Comparison of ENCODE assay signal across 28 mouse cellular contexts in genomic region chr9:14590666-14591065, GRCm38 (mm10). TPM values are rescaled to one million over a fixed set of nuclear protein-coding genes. Genes with fewer than 3 reads are reported as not detected.
DNase-seq lines count a peak whose midpoint lies in the region; ATAC-seq and TF ChIP-seq lines count a peak whose summit lies in the region.
"Had no signal": no experiment of that assay in that cellular context is flagged by ENCODE, and none has a peak within 500 bp of the region (broad histone marks: within the 10 kb centered on the region; RNA-seq: fewer than 3 reads in every experiment).

No protein-coding gene starts in this region.

- no peak for TF ChIP-seq CTCF in gastrocnemius, adult 2 months (IDR thresholded peaks at IDR 0.05)
- TF ChIP-seq CTCF in heart, postnatal 0 days (IDR thresholded peaks at IDR 0.05; ENCODE audit: low read depth), result no peak

- 71% methylated on average over 7 of the region's 7 CpGs for WGBS in heart, postnatal 0 days
- WGBS in limb, embryonic 14.5 days, result 82% methylated on average over 7 of the region's 7 CpGs
- WGBS in limb, embryonic 10.5 days, result 91% methylated on average over 7 of the region's 7 CpGs

- no peaks in the 10 kb centered on the region for H3K27me3 ChIP-seq in heart, postnatal 0 days (ENCODE audit: control insufficient read depth, insufficient read depth, low read length)
- no peaks in the 10 kb centered on the region for H3K27me3 ChIP-seq in limb, embryonic 14.5 days (ENCODE audit: control insufficient read depth, insufficient read depth, low read length)
- no peaks in the 10 kb centered on the region for H3K27me3 ChIP-seq in limb, embryonic 10.5 days (ENCODE audit: low read depth, poor library complexity, severe bottlenecking)
- H3K27me3 ChIP-seq: CH12.LX; heart, embryonic 12.5 days; Patski had no signal

- ATAC-seq in heart, postnatal 0 days (ENCODE audit: insufficient read depth, low read depth), result no peak
- 0 out of 2 replicates have a peak, but pooled peaks have one; percentile 25 for ATAC-seq in limb, embryonic 14.5 days (ENCODE audit: low FRiP score, low read depth)
- ATAC-seq: forebrain, embryonic 14.5 days; forebrain, postnatal 0 days; hindbrain, postnatal 0 days; inflammation-experienced regulatory T-cells, adult 6 months; intestine, embryonic 16.5 days; Patski had no signal

- H3K4me2 ChIP-seq in heart, postnatal 0 days (ENCODE audit: low read depth, low read length), result no peak overlapping the region
- H3K4me2 ChIP-seq in limb, embryonic 14.5 days (replicated peaks; ENCODE audit: low read depth, low read length, severe bottlenecking), result no peak overlapping the region
- H3K4me2 ChIP-seq: heart, embryonic 12.5 days; hindbrain, embryonic 14.5 days had no signal

- TF ChIP-seq EP300 in heart, postnatal 0 days (IDR thresholded peaks at IDR 0.05; ENCODE audit: low read depth), result no peak

- H3K27ac ChIP-seq in gastrocnemius, adult 2 months, result peak overlapping the region; percentile 68
- H3K27ac ChIP-seq in heart, postnatal 0 days (ENCODE audit: low read depth), result peak overlapping the region; percentile 15; the same call in 1 of the 2 replicates
- no peak overlapping the region for H3K27ac ChIP-seq in limb, embryonic 14.5 days (replicated peaks; ENCODE audit: low read depth, low read length)
- no peak overlapping the region for H3K27ac ChIP-seq in limb, embryonic 10.5 days
- H3K27ac ChIP-seq: hindbrain, embryonic 14.5 days; hindbrain, postnatal 0 days had no signal

- peaks cover 54% of the 10 kb centered on the region for H3K36me3 ChIP-seq in heart, postnatal 0 days (replicated peaks; ENCODE audit: control insufficient read depth, insufficient read depth, low read length)
- H3K36me3 ChIP-seq in limb, embryonic 14.5 days (ENCODE audit: control insufficient read depth, insufficient read depth, low read length), result peaks cover 72% of the 10 kb centered on the region
- peaks cover 81% of the 10 kb centered on the region for H3K36me3 ChIP-seq in limb, embryonic 10.5 days

- no peak for DNase-seq in gastrocnemius, adult 2 months
- DNase-seq in gastrocnemius, postnatal 14 days, result no peak
- no peak for DNase-seq in heart, postnatal 0 days (ENCODE audit: low spot score)
- no peak for DNase-seq in heart, adult 9 months (ENCODE audit: low spot score in 2 of 2)
- DNase-seq in limb, embryonic 14.5 days (ENCODE audit: low spot score), result no peak
- no peak for DNase-seq in limb, embryonic 10.5 days (ENCODE audit: low spot score)
- DNase-seq in ovary, postnatal 10 days (ENCODE audit: low spot score), result no peak
- DNase-seq: adrenal gland, adult 2 months; adrenal gland, postnatal 14 days; B cell, adult 2 months; cerebellum, adult 11 months; cerebellum, adult 2 months; cerebellum, adult 9-11 months; cerebellum, postnatal 25 days; forebrain, postnatal 0 days; gastrocnemius, postnatal 36 days; heart, postnatal 10 days; heart, postnatal 4 days had no signal

- H3K4me3 ChIP-seq in gastrocnemius, adult 2 months, result no peak overlapping the region
- no peak overlapping the region for H3K4me3 ChIP-seq in heart, postnatal 0 days (ENCODE audit: low read depth, low read length)
- no peak overlapping the region for H3K4me3 ChIP-seq in limb, embryonic 14.5 days (replicated peaks; ENCODE audit: low read length)
- H3K4me3 ChIP-seq in limb, embryonic 10.5 days, result no peak overlapping the region
- H3K4me3 ChIP-seq: heart, embryonic 12.5 days had no signal

- intact Hi-C loops in gastrocnemius, adult 2 months (cut with DNase I), result no loop called here
- intact Hi-C loops in gastrocnemius, postnatal 14 days (cut with DNase I; ENCODE audit: low total_unique reads), result no loop called here

- H3K9ac ChIP-seq in heart, postnatal 0 days (replicated peaks; ENCODE audit: low read depth, low read length), result no peak overlapping the region
- H3K9ac ChIP-seq in limb, embryonic 14.5 days (ENCODE audit: low read depth, low read length, severe bottlenecking), result no peak overlapping the region
- H3K9ac ChIP-seq: forebrain, postnatal 0 days; heart, embryonic 12.5 days; hindbrain, embryonic 14.5 days had no signal

- H3K9me3 ChIP-seq in heart, postnatal 0 days (replicated peaks; ENCODE audit: control insufficient read depth, low read length), result no peaks in the 10 kb centered on the region
- no peaks in the 10 kb centered on the region for H3K9me3 ChIP-seq in limb, embryonic 14.5 days (ENCODE audit: control insufficient read depth, low read length)
- no peaks in the 10 kb centered on the region for H3K9me3 ChIP-seq in limb, embryonic 10.5 days (replicated peaks)
- H3K9me3 ChIP-seq: G1E; heart, embryonic 12.5 days had no signal

- no peak for TF ChIP-seq POLR2A in limb, embryonic 14.5 days (IDR thresholded peaks at IDR 0.05; ENCODE audit: borderline replicate concordance, extremely low read depth, insufficient read depth, insufficient read length)

- peaks cover 21% of the 10 kb centered on the region for H3K4me1 ChIP-seq in heart, postnatal 0 days (ENCODE audit: control insufficient read depth, insufficient read depth)
- peaks cover 5% of the 10 kb centered on the region; the same call in 1 of the 2 replicates for H3K4me1 ChIP-seq in limb, embryonic 14.5 days (ENCODE audit: control insufficient read depth, insufficient read depth, low read length)
- H3K4me1 ChIP-seq in limb, embryonic 10.5 days, result peaks cover 10% of the 10 kb centered on the region

RNA-seq across cellular contexts. Expression of gene Amotl1, which starts 54.2 kb away (rescaled TPM):
- 100 to 1,000 TPM; 397 to 399 TPM for total RNA-seq in gastrocnemius, adult 2 months (2021)
- 100 to 1,000 TPM; 264 to 270 TPM for total RNA-seq in gastrocnemius, postnatal 14 days (2021)
- total RNA-seq in heart, postnatal 0 days (2014; rRNA removed; ENCODE audit: low replicate concordance), result 70.2 and 89.1 TPM in 2 replicates
- polyA plus RNA-seq in heart, postnatal 0 days (2015; fragmentation: Nextera tagmentation; extraction: Ambion mirVana), result 10.4 and 11.7 TPM in 2 replicates
- polyA plus RNA-seq in limb, embryonic 14.5 days (2012; rRNA removed), result 53.9 and 56.2 TPM in 2 replicates
- polyA plus RNA-seq in limb, embryonic 14.5 days (2014; fragmentation: Nextera tagmentation; extraction: Ambion mirVana), result 47.7 and 49.7 TPM in 2 replicates
- polyA plus RNA-seq in limb, embryonic 10.5 days (2016; fragmentation: Nextera tagmentation; extraction: Ambion mirVana), result 24.9 and 32.1 TPM in 2 replicates
- total RNA-seq: granulocyte monocyte progenitor cell, adult 5-6 weeks had no signal

Comparison
In these comparisons a context has a peak if more than half of its experiments do, and no peak if none do; other contexts are left out.
1. H3K27ac ChIP-seq: peak in gastrocnemius, adult 2 months (single experiment) and heart, postnatal 0 days (single experiment); none in limb, embryonic 14.5 days (single experiment) and limb, embryonic 10.5 days (single experiment).